Comparison of ENCODE assay signal across 11 mouse cellular contexts in genomic region chr8:126498465-126498864, GRCm38 (mm10). TPM values are rescaled to one million over a fixed set of nuclear protein-coding genes. Genes with fewer than 3 reads are reported as not detected.
DNase-seq lines count a peak whose midpoint lies in the region; ATAC-seq and TF ChIP-seq lines count a peak whose summit lies in the region.
"Had no signal": no experiment of that assay in that cellular context is flagged by ENCODE, and none has a peak within 500 bp of the region (broad histone marks: within the 10 kb centered on the region; RNA-seq: fewer than 3 reads in every experiment).

No protein-coding gene starts in this region.

- no peak overlapping the region for H3K4me3 ChIP-seq in left cerebral cortex, adult 2 months
- peak overlapping the region; percentile 32; the same call in 1 of the 2 replicates for H3K4me3 ChIP-seq in forebrain, embryonic 14.5 days (ENCODE audit: low read depth, low read length)
- H3K4me3 ChIP-seq in kidney, embryonic 16.5 days (ENCODE audit: low read length) = no peak overlapping the region; the same call in 1 of the 2 replicates
- peak overlapping the region; percentile 29; the same call in 1 of the 2 replicates for H3K4me3 ChIP-seq in neural tube, embryonic 14.5 days (ENCODE audit: low read depth, low read length)

- WGBS in forebrain, embryonic 14.5 days = 4% methylated on average over 6 of the region's 6 CpGs
- WGBS in kidney, embryonic 16.5 days = 41% methylated on average over 6 of the region's 6 CpGs
- 31% methylated on average over 6 of the region's 6 CpGs for WGBS in neural tube, embryonic 14.5 days

- peak overlapping the region; percentile 93; the same call in 1 of the 2 replicates for H3K27ac ChIP-seq in left cerebral cortex, adult 2 months
- peak overlapping the region; percentile 96 for H3K27ac ChIP-seq in forebrain, embryonic 14.5 days (ENCODE audit: low read depth, low read length)
- H3K27ac ChIP-seq in kidney, embryonic 16.5 days (ENCODE audit: low read length) = peak overlapping the region; percentile 91
- H3K27ac ChIP-seq in neural tube, embryonic 14.5 days (ENCODE audit: low read depth, low read length) = peak overlapping the region; percentile 86

- intact Hi-C loops in left cerebral cortex, adult 2 months (cut with DNase I) = loop anchor here (2.0 to 5.0 kb wide), 2 partner anchors 168 to 474 kb away; partner anchors contain the start of gene Rbm34
- intact Hi-C loops in left cerebral cortex, postnatal 10 days (cut with DNase I) = loop anchor here (5.0 to 10.0 kb wide), 3 partner anchors 89 to 479 kb away; no protein-coding TSS in a partner anchor

- DNase-seq in left cerebral cortex, adult 2 months (ENCODE audit: extremely low spot score in 1 of 2, low spot score in 2 of 2) = no peak
- DNase-seq in left cerebral cortex, postnatal 10 days (ENCODE audit: extremely low spot score in 1 of 2, low spot score in 2 of 2) = no peak
- DNase-seq in forebrain, embryonic 14.5 days (ENCODE audit: low spot score) = peak; percentile 72
- DNase-seq in adrenal gland, adult 2 months = no peak
- DNase-seq in gastrocnemius, postnatal 25 days = no peak
- no peak for DNase-seq in testis, postnatal 10 days (ENCODE audit: low spot score)
- DNase-seq: cerebellum, adult 11 months; spleen, adult 18-20 months had no signal

- H3K9me3 ChIP-seq in forebrain, embryonic 14.5 days (replicated peaks; ENCODE audit: control insufficient read depth, low read length) = no peaks in the 10 kb centered on the region
- no peaks in the 10 kb centered on the region for H3K9me3 ChIP-seq in kidney, embryonic 16.5 days (ENCODE audit: low read length)
- no peaks in the 10 kb centered on the region for H3K9me3 ChIP-seq in neural tube, embryonic 14.5 days (ENCODE audit: control insufficient read depth, low read length)

- no peak for TF ChIP-seq CTCF in left cerebral cortex, adult 2 months (IDR thresholded peaks at IDR 0.05)

- H3K36me3 ChIP-seq in forebrain, embryonic 14.5 days (ENCODE audit: control insufficient read depth, insufficient read depth, low read length) = no peaks in the 10 kb centered on the region
- H3K36me3 ChIP-seq in kidney, embryonic 16.5 days (ENCODE audit: insufficient read depth, low read length) = no peaks in the 10 kb centered on the region
- H3K36me3 ChIP-seq in neural tube, embryonic 14.5 days (ENCODE audit: control insufficient read depth, insufficient read depth, low read length) = no peaks in the 10 kb centered on the region

- ATAC-seq in forebrain, embryonic 14.5 days = peak; percentile 30
- ATAC-seq in kidney, embryonic 16.5 days (ENCODE audit: low FRiP score, low TSS enrichment) = 0 out of 2 replicates have a peak, but pooled peaks have one; percentile 12
- ATAC-seq in neural tube, embryonic 14.5 days (ENCODE audit: low read depth) = no peak

- no peaks in the 10 kb centered on the region for H3K27me3 ChIP-seq in forebrain, embryonic 14.5 days (replicated peaks; ENCODE audit: control insufficient read depth, insufficient read depth, low read length)
- no peaks in the 10 kb centered on the region for H3K27me3 ChIP-seq in kidney, embryonic 16.5 days (ENCODE audit: insufficient read depth, low read length)
- H3K27me3 ChIP-seq in neural tube, embryonic 14.5 days (ENCODE audit: control insufficient read depth, insufficient read depth, low read length) = no peaks in the 10 kb centered on the region
- H3K27me3 ChIP-seq: Patski had no signal

- H3K9ac ChIP-seq in forebrain, embryonic 14.5 days (ENCODE audit: low read length) = no peak overlapping the region; the same call in 1 of the 2 replicates
- H3K9ac ChIP-seq in kidney, embryonic 16.5 days (replicated peaks; ENCODE audit: low read length) = peak overlapping the region; percentile 71; the same call in 1 of the 2 replicates
- no peak overlapping the region for H3K9ac ChIP-seq in neural tube, embryonic 14.5 days (replicated peaks; ENCODE audit: low read depth, low read length)

- peaks cover 14% of the 10 kb centered on the region for H3K4me1 ChIP-seq in forebrain, embryonic 14.5 days (ENCODE audit: control insufficient read depth, insufficient read depth, low read length)
- H3K4me1 ChIP-seq in kidney, embryonic 16.5 days (ENCODE audit: insufficient read depth, low read length) = peaks cover 17% of the 10 kb centered on the region
- peaks cover 10% of the 10 kb centered on the region for H3K4me1 ChIP-seq in neural tube, embryonic 14.5 days (ENCODE audit: control insufficient read depth, insufficient read depth, low read length)

- H3K4me2 ChIP-seq in forebrain, embryonic 14.5 days (ENCODE audit: low read length) = peak overlapping the region; percentile 60
- peak overlapping the region; percentile 66; the same call in 1 of the 2 replicates for H3K4me2 ChIP-seq in kidney, embryonic 16.5 days (replicated peaks; ENCODE audit: low read depth, low read length)
- H3K4me2 ChIP-seq in neural tube, embryonic 14.5 days (ENCODE audit: low read depth, low read length) = peak overlapping the region; percentile 59

RNA-seq across cellular contexts. Expression of gene Tarbp1, which starts 23.6 kb away (rescaled TPM):
- 1 to 10 TPM; 4.2 to 4.6 TPM for total RNA-seq in left cerebral cortex, adult 2 months (2021)
- 1 to 10 TPM; 3.7 to 4.5 TPM for total RNA-seq in left cerebral cortex, postnatal 10 days (2021)
- polyA plus RNA-seq in forebrain, embryonic 14.5 days (2014; fragmentation: Nextera tagmentation; extraction: Ambion mirVana) = 1.5 and 2.1 TPM in 2 replicates
- 3.1 and 3.3 TPM in 2 replicates for polyA plus RNA-seq in kidney, embryonic 16.5 days (2015; fragmentation: Nextera tagmentation; extraction: Ambion mirVana)
- polyA plus RNA-seq in neural tube, embryonic 14.5 days (2014; fragmentation: Nextera tagmentation; extraction: Ambion mirVana) = 2.7 TPM in 2 replicates
- total RNA-seq in adrenal gland, adult 2 months (2021) = 1 to 10 TPM; 4.8 to 5.0 TPM
- polyA plus RNA-seq in adrenal gland, adult 2 months (2012; rRNA removed) = 3.8 and 4.1 TPM in 2 replicates
- 1 to 10 TPM; 4.7 to 5.5 TPM for total RNA-seq in gastrocnemius, postnatal 25 days (2021)

Comparison
In these comparisons a context has a peak if more than half of its experiments do, and no peak if none do; other contexts are left out.
1. H3K4me3 ChIP-seq: peak in forebrain, embryonic 14.5 days (single experiment) and neural tube, embryonic 14.5 days (single experiment); none in left cerebral cortex, adult 2 months (single experiment) and kidney, embryonic 16.5 days (single experiment).
2. Peak in every context shown above with its lines, with median percentiles within 50 percentile points of each other: H3K27ac ChIP-seq and H3K4me2 ChIP-seq.